In the genomic region with DNA sequence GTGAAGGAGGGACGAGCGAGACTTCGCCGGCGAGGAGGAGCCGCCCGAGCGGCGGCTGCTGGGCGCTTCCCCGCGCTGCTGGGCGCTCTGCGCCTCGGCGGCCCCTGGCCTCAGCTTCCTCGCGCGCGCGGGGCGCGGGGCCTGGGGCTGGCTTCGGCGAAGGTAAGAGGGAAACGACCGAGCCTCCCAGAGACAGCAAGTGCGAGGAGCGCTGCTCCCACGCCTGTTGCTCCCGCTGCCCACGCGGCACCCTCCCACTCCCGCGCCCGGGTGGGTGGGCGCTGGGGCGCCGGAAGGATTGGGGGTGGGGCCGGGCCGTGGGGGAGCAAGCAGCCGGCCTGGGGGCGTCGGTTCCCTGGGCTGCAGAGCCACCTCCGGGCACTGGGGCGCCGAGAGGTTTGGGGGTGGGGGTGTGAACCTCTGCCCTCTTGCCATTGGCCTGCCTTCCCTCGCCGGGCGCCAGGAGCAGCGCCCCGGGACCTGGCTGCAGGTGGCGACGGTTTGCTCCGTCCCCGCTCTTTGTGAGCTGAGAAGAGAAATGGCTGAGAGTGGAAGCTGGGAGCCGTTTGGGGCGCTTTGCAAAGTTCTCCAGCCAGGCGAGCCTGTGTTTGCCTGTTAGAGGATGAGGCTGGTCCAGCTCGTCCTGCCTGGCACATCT, we compare ENCODE assay signal across 9 mouse cellular contexts. TPM values are rescaled to one million over a fixed set of nuclear protein-coding genes. Genes with fewer than 3 reads are reported as not detected.
DNase-seq lines count a peak whose midpoint lies in the region; ATAC-seq lines count a peak whose summit lies in the region.
"Had no signal": no experiment of that assay in that cellular context is flagged by ENCODE, and none has a peak within 500 bp of the region (broad histone marks: within the 10 kb centered on the region; RNA-seq: fewer than 3 reads in every experiment).

No protein-coding gene starts in this region.

- H3K27me3 ChIP-seq in liver, embryonic 12.5 days (replicated peaks): peaks cover 97% of the 10 kb centered on the region

- H3K4me1 ChIP-seq in liver, embryonic 12.5 days: peaks cover 19% of the 10 kb centered on the region

- peak; percentile 31 for ATAC-seq in granulocyte monocyte progenitor cell, adult 5-6 weeks (replicated peaks; ENCODE audit: poor library complexity, severe bottlenecking)
- ATAC-seq in liver, embryonic 12.5 days: no peak; the same call in 1 of the 2 replicates
- ATAC-seq in CD4-positive, CD25-positive, alpha-beta regulatory T cell, adult 4 months: no peak

- no peaks in the 10 kb centered on the region for H3K9me3 ChIP-seq in liver, embryonic 12.5 days (replicated peaks)

- peak overlapping the region; percentile 55 for H3K4me3 ChIP-seq in liver, embryonic 12.5 days

- no peaks in the 10 kb centered on the region for H3K36me3 ChIP-seq in liver, embryonic 12.5 days

- WGBS in liver, embryonic 12.5 days (ENCODE audit: insufficient replicate concordance): under 1% methylated on average over 51 of the region's 60 CpGs

- peak; percentile 41 to 58 for DNase-seq in left cerebral cortex, adult 18-20 months (ENCODE audit: low spot score in 2 of 2)
- DNase-seq in left cerebral cortex, adult 11 months (ENCODE audit: low spot score): no peak
- peak; percentile 71 for DNase-seq in cerebellum, adult 9-11 months
- peak; percentile 14 for DNase-seq in kidney, adult 18-20 months
- peak; percentile 17 for DNase-seq in ovary, postnatal 10 days (ENCODE audit: low spot score)

- peak overlapping the region; percentile 76 for H3K4me2 ChIP-seq in liver, embryonic 12.5 days

- H3K27ac ChIP-seq in liver, embryonic 12.5 days: no peak overlapping the region

- peak overlapping the region; percentile 50; the same call in 1 of the 2 replicates for H3K9ac ChIP-seq in liver, embryonic 12.5 days

RNA-seq across cellular contexts. Expression of a gene that starts 0.6 kb away (rescaled TPM):
- total RNA-seq in left cerebral cortex, adult 18-20 months (2021): 10 to 100 TPM; 54.5 to 61.5 TPM
- not detected in 2 replicates for total RNA-seq in granulocyte monocyte progenitor cell, adult 5-6 weeks (2014; fragmentation: Nextera tagmentation)
- not detected in 2 replicates for total RNA-seq in granulocyte monocyte progenitor cell, adult 5-6 weeks (2017)
- polyA plus RNA-seq in liver, embryonic 12.5 days (2016; fragmentation: Nextera tagmentation; extraction: Ambion mirVana): 0.20 and 0.26 TPM in 2 replicates
- polyA plus RNA-seq in CD4-positive, CD25-positive, alpha-beta regulatory T cell, adult 4 months (2017; shearing (Covaris generic)): under 1 TPM in 1 of 2 experiments, not detected in 1; 0.12 TPM
- total RNA-seq: MEL had no signal

Comparison
In these comparisons a context has a peak if more than half of its experiments do, and no peak if none do; other contexts are left out.
1. RNA of a gene that starts 0.6 kb away (total RNA-seq): 54.5 to 61.5 TPM in left cerebral cortex, adult 18-20 months; not detected in granulocyte monocyte progenitor cell, adult 5-6 weeks; every median in the first group is over 10 times any median in the second.